Mouse (Mus musculus) heart, postnatal 0 days (tissue): ENCODE measurements around the gene Arnt2.

Experiments
- CTCF ChIP-seq: IDR thresholded peaks from 2 replicates; pipeline ENCODE4 v1.5.1; 2016; ENCODE audit warnings: antibody characterized with exemption, control low read depth, low read depth
- EP300 ChIP-seq: IDR thresholded peaks from 2 replicates; pipeline ENCODE4 v1.6.1; 2016; ENCODE audit warnings: antibody characterized with exemption, low read depth

- TF ChIP-seq CTCF (no peak), EP300 (no peak)
Observed at GRCm38 (mm10) chr7:84373691-84374090, 36.3 kb downstream of the Arnt2 start.
